Mouse (Mus musculus): ENCODE measurements around the gene Gm9999. TPM values are rescaled to one million over a fixed set of nuclear protein-coding genes. Genes with fewer than 3 reads are reported as not detected.
"Not testable (repeated sequence)": the region's sequence is repeated elsewhere in the genome, so short reads cannot be mapped to it uniquely, and the experiment has no call there.

Gene Gm9999
- polyA plus RNA-seq, 1 experiment from 2014 or later: not detected

DNA sequence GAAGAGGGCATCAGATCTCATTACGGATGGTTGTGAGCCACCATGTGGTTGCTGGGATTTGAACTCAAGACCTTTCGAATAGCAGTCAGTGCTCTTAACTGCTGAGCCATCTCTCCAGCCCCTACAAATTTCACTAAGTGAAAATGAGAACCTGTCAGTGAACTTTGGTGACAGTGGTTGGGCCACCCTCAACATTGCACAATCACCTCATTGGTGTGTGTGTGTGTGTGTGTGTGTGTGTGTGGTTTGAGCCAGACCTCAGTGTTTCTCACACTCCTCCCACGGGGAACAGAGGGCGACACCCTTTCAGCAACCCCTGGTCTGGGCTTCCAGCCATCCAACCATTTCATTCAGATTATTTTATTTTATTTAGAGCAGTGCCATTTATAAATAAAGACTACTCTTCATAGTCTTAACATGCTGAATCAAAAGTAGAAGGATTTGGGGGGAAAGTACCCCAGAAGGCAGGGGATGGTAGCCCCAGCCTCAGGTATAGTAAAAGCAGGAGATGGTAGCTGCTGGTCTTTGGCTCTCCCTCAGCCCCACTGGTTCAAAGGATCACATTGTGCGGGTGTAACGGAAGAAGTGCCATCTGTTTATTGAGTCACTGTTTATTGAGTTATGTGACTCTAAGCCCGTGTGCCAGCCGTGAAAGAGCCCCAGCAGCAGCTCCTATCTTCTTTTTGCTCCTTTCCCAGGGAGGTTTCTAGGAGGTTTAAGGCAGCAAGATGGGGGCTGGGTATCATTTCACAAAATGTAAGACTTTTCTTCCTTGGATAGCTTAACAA, 2.5 kb downstream of the Gm9999 start:
- no peak for ATAC-seq (ENCODE audit: insufficient read depth, low FRiP score, low read depth)
- 46% methylated on average over 8 of the region's 8 CpGs for WGBS
- Histone ChIP-seq H3K4me3 (replicated peaks) (no peak overlapping the region), H3K4me1 (peaks cover 4% of the 10 kb centered on the region; the same call in 1 of the 2 replicates), H3K4me2 (no peak overlapping the region), H3K9me3 (no peaks in the 10 kb centered on the region), H3K9ac (no peak overlapping the region), H3K36me3 (no peaks in the 10 kb centered on the region), H3K27me3 (replicated peaks) (no peaks in the 10 kb centered on the region), H3K27ac (no peak overlapping the region)

DNA sequence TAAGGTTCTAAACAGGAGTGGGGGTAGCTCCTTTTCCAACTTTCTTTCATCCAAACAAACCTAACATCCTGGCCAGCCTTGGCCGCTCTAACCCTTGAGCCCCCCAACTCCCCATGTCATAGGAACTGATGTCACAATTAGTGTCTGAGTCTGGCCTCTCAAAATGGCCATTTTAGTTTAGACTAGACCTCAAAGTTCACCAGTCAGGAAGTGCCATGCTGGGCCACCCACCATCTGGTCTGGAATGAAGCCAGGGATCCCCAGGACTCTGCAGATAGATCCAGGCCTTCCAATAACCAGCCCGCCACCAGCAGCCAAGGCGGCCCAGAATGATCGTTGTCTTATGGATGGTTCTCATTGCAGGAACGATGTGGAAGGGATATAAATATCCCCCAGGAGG, 3.3 kb downstream of the Gm9999 start:
- Histone ChIP-seq H3K27me3 (replicated peaks) (no peaks in the 10 kb centered on the region), H3K4me1 (peaks cover 4% of the 10 kb centered on the region; the same call in 1 of the 2 replicates), H3K36me3 (no peaks in the 10 kb centered on the region), H3K9me3 (no peaks in the 10 kb centered on the region), H3K27ac (0 out of 2 replicates have a peak overlapping the region, but pooled peaks have one; percentile 35), H3K4me2 (no peak overlapping the region), H3K4me3 (replicated peaks) (no peak overlapping the region), H3K9ac (no peak overlapping the region)
- ATAC-seq (ENCODE audit: insufficient read depth, low FRiP score, low read depth): no peak
- WGBS: 49% methylated on average over 5 of the region's 5 CpGs

DNA sequence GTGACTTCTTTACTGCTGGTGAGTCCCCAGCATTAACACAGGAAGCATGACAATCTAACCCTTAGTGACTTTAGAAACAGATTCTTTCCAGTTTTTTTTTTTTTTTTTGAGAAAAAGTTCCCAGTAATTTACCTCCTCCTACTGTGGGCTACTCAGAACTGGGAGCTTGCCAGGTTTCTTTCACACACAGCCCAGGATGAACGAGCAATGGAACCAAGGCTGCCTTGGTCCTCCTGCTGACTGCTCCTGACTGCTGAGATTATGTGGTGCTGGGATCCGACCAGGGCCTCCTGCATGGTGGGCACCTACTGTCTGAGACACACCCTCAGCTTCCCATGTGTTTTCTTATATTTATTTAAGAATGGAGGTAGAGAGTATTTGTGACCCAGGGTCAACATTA, 3.7 kb downstream of the Gm9999 start:
- Histone ChIP-seq H3K9me3 (no peaks in the 10 kb centered on the region), H3K4me1 (peaks cover 4% of the 10 kb centered on the region; the same call in 1 of the 2 replicates), H3K4me2 (no peak overlapping the region), H3K36me3 (no peaks in the 10 kb centered on the region), H3K9ac (no peak overlapping the region), H3K27me3 (replicated peaks) (no peaks in the 10 kb centered on the region), H3K4me3 (replicated peaks) (no peak overlapping the region), H3K27ac (peak overlapping the region; percentile 35; the same call in 1 of the 2 replicates)
- 0 out of 2 replicates have a peak, but pooled peaks have one; percentile 39 for ATAC-seq (ENCODE audit: insufficient read depth, low FRiP score, low read depth)
- 23% methylated on average over 2 of the region's 2 CpGs for WGBS

DNA sequence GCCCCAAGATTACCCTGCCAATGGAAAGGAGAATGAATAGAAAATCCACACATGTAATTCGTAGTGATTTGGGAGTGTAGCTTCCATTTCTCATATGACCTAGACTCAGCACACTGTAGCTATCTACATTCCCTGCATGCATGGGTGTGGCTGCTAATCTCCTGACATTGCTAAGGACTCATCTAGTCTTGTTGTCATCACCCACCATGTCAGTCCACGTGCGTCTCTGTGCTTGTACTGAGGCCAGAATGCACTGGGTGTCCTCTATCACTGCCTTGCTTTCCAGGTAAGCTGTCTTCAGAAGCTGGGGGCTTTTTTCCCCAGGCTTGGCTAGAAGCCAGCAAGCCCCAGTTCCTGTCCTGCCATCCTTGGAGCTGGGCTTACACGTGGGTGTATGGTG, 6.0 kb downstream of the Gm9999 start:
- H3K36me3 ChIP-seq: peaks cover 16% of the 10 kb centered on the region
- not testable (repeated sequence) for H3K27ac ChIP-seq; H3K4me1 ChIP-seq; H3K27me3 ChIP-seq (replicated peaks); H3K4me2 ChIP-seq; H3K9ac ChIP-seq; H3K9me3 ChIP-seq; ATAC-seq (ENCODE audit: insufficient read depth, low FRiP score, low read depth); H3K4me3 ChIP-seq (replicated peaks)
- 66% methylated on average over 4 of the region's 4 CpGs for WGBS

DNA sequence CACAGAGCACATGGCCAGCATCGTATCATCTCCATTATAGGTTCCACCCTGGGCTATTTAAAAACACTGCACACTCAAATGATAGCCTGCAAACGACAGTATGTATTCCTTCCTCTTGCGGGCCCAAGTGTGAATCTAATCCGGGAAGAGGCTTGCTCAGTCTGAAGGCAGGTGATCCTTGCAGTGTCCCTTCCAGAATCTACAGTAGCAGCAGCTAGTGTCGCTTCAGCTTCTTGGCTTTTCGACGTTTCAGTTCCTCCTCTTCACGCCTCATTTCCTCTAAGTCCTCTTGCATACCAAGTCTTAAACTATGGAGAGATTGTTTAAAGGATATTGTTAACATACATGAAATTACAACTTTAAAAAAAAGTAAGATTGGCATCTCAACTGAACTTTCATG, 9.7 kb downstream of the Gm9999 start:
- H3K36me3 ChIP-seq: peaks cover 38% of the 10 kb centered on the region
- H3K9me3 ChIP-seq: no peaks in the 10 kb centered on the region
- ATAC-seq (ENCODE audit: insufficient read depth, low FRiP score, low read depth): no peak
- no peak overlapping the region for H3K4me2 ChIP-seq
- no peak overlapping the region for H3K4me3 ChIP-seq (replicated peaks)
- WGBS: 85% methylated on average over 8 of the region's 8 CpGs
- no peak overlapping the region for H3K9ac ChIP-seq
- H3K4me1 ChIP-seq: no peaks in the 10 kb centered on the region
- H3K27ac ChIP-seq: no peak overlapping the region
- no peaks in the 10 kb centered on the region for H3K27me3 ChIP-seq (replicated peaks)

DNA sequence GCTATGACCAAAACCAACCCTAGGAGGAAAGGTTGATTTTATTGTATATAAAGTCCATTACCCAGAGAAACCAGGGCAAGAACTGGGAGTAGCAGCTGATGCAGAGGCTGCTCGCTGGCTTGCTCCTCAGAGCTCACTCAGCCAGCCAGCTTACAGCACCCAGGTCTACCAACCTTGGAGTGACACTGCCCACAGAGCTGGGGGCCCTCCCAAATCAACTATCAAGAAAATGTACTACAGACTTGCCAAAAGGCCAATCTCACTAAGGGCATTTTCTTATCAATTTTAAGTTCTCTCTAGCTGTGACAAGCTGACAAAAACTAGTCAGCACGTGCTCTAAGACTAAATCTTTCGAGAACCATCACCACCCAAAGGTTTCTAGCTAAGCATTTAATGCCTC, 12.2 kb downstream of the Gm9999 start:
- WGBS: 87% methylated on average over 3 of the region's 3 CpGs
- no peak for ATAC-seq (ENCODE audit: insufficient read depth, low FRiP score, low read depth)
- no peak overlapping the region for H3K4me2 ChIP-seq

DNA sequence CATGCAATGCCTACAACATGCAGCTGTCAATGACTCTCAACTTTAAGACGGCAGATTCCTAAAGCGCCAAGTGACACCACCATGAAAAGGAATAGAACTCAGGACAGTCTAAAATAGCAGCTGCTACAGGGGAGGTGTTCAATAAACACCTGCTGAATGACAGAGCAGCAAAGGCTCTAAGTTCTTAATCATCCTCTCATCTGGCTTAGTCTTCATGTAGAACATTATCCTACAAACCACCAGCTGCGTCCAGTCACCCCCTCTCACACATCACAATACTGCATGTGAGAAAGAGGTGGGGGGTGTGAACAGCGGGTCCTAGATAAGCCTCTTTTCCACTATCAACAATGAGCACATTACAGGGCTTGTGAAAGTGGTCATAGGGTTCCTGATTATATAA, 13.6 kb downstream of the Gm9999 start:
- Histone ChIP-seq H3K27ac (no peak overlapping the region), H3K4me2 (no peak overlapping the region), H3K9me3 (no peaks in the 10 kb centered on the region), H3K4me1 (peaks cover 18% of the 10 kb centered on the region; the same call in 1 of the 2 replicates), H3K9ac (no peak overlapping the region), H3K27me3 (replicated peaks) (no peaks in the 10 kb centered on the region), H3K36me3 (peaks cover 46% of the 10 kb centered on the region), H3K4me3 (replicated peaks) (no peak overlapping the region)
- 89% methylated on average over 4 of the region's 4 CpGs for WGBS
- ATAC-seq (ENCODE audit: insufficient read depth, low FRiP score, low read depth): peak; percentile 56; the same call in 1 of the 2 replicates

More for the DNA sequence above, 12.2 kb downstream of the Gm9999 start:
- no peak overlapping the region for H3K9ac ChIP-seq
- no peaks in the 10 kb centered on the region for H3K9me3 ChIP-seq
- peaks cover 46% of the 10 kb centered on the region for H3K36me3 ChIP-seq
- no peaks in the 10 kb centered on the region for H3K27me3 ChIP-seq (replicated peaks)
- H3K4me1 ChIP-seq: 0 out of 2 replicates have a peak, but pooled peaks cover 9% of the 10 kb centered on the region
- no peak overlapping the region for H3K27ac ChIP-seq
- H3K4me3 ChIP-seq (replicated peaks): no peak overlapping the region

DNA sequence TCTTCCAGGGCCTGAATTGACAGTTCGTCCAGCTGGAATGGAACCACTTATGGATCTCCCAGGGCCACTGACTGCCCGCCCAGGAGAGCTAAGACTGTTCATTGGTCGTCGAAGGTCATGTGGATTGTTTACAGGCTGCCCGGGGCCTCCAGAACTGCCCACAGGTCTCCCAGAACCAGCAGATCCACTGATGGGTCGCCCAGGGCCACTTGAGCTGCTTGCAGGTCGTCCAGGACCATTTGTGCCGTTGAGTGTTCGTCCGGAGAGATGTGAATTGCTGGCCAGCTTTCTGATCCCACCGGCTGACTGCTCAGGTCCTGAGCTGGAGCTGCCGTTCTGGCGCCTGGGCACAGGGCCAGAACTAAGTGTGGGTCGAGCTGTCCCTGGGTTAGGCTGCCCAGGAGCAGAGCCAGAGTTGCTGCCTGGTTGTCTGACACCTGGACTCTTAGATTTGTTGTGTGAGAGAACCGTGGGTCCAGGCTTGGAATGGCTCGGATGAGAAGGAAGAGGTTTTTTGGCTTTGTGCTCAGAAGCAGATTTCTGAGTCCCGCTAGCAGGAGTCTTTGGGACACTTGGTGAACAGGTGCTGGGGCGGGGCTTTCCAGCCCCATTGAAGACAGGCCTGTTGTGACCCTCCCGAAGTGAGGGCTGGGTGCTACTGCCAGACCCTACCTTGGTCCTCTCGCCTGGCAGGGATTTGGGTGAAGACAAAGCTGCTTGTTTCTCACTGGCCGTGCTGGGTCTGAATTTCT, 14.4 kb downstream of the Gm9999 start:
- Histone ChIP-seq H3K36me3 (peaks cover 44% of the 10 kb centered on the region), H3K9me3 (no peaks in the 10 kb centered on the region), H3K4me3 (replicated peaks) (no peak overlapping the region), H3K4me2 (no peak overlapping the region), H3K4me1 (peaks cover 19% of the 10 kb centered on the region; the same call in 1 of the 2 replicates), H3K27ac (no peak overlapping the region), H3K27me3 (replicated peaks) (no peaks in the 10 kb centered on the region), H3K9ac (no peak overlapping the region)
- 81% methylated on average over 21 of the region's 21 CpGs for WGBS
- no peak for ATAC-seq (ENCODE audit: insufficient read depth, low FRiP score, low read depth)

DNA sequence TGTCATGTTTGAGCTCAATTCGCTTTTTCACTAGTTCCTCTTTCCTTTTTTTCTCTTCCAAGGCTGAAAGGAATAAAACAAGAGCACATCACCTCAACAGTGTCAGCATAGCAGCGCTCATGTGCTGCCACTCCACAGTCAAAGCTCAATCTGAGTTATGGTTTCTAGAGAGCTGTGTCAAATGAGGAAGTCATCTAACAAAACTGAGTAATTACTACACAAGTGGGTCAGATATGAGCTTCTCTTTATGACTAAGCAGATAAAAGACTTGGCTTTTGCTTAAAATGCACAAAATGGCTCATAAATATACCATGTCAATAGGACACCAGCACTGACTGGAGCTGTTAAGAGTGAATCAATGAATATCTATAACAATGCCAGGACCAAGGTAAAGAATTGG, 15.6 kb downstream of the Gm9999 start:
- Histone ChIP-seq H3K27me3 (replicated peaks) (no peaks in the 10 kb centered on the region), H3K36me3 (peaks cover 35% of the 10 kb centered on the region), H3K9me3 (no peaks in the 10 kb centered on the region), H3K4me1 (peaks cover 26% of the 10 kb centered on the region; the same call in 1 of the 2 replicates), H3K27ac (no peak overlapping the region), H3K4me3 (replicated peaks) (no peak overlapping the region), H3K9ac (no peak overlapping the region), H3K4me2 (no peak overlapping the region)
- ATAC-seq (ENCODE audit: insufficient read depth, low FRiP score, low read depth): no peak
- WGBS: 87% methylated on average over 2 of the region's 2 CpGs

DNA sequence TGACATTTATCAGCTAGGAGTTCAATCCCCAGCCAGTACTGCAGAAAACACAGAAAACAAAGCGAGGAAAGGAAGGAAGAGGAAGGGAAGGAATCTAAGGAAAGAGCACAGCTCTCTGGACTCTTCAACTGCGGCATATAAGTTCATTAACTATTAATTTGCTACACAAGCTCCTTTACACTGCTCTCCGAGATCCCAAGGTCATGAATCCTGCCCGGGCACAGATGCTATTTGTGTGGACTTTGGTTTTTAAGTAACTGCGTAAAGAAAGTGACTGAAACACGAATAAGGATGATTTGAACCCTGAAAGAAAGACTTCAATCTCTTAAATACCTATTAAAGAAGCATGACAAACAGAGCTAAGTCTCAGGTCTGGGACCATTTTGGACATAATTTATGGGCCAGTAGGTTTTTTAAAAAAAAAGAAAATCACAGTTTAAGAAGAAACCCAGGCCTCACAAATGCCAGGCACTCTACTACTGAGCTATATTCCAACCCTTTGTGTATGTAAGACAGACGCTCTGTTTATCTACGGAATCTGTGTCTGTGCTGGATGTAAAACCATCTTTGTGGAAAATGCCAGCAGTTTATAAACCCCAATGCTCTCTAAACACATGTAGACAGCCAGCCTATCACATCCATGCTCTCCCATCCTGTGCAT, 16.7 kb downstream of the Gm9999 start:
- WGBS: 53% methylated on average over 8 of the region's 8 CpGs
- ATAC-seq (ENCODE audit: insufficient read depth, low FRiP score, low read depth): 0 out of 2 replicates have a peak, but pooled peaks have one; percentile 44
- Histone ChIP-seq H3K4me1 (peaks cover 26% of the 10 kb centered on the region), H3K4me2 (no peak overlapping the region), H3K36me3 (peaks cover 23% of the 10 kb centered on the region), H3K27ac (peak overlapping the region; percentile 31; the same call in 1 of the 2 replicates), H3K9me3 (no peaks in the 10 kb centered on the region), H3K4me3 (replicated peaks) (no peak overlapping the region), H3K27me3 (replicated peaks) (no peaks in the 10 kb centered on the region), H3K9ac (no peak overlapping the region)

DNA sequence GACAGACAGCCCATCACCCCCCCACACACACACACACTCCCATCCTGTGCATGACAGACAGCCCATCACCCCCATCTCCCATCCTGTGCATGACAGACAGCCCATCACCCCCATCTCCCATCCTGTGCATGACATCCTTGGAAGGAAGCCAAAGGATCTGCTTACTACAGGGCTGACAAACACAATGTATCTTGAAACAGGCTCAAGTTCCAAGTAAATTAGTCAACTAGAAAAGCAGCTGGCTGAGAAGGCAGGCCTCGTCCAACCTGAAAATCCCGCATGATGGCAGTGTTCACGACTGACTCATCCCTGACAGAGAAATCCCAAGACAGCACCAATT, 17.2 kb downstream of the Gm9999 start:
- Histone ChIP-seq H3K27me3 (replicated peaks) (no peaks in the 10 kb centered on the region), H3K4me2 (no peak overlapping the region), H3K36me3 (peaks cover 21% of the 10 kb centered on the region), H3K4me3 (replicated peaks) (no peak overlapping the region), H3K4me1 (peaks cover 26% of the 10 kb centered on the region), H3K27ac (peak overlapping the region; percentile 31; the same call in 1 of the 2 replicates), H3K9me3 (no peaks in the 10 kb centered on the region), H3K9ac (no peak overlapping the region)
- WGBS: 24% methylated on average over 3 of the region's 3 CpGs
- ATAC-seq (ENCODE audit: insufficient read depth, low FRiP score, low read depth): peak; percentile 55; the same call in 1 of the 2 replicates

Data from stomach, embryonic 15.5 days (tissue).